Mouse (Mus musculus): Measurements from ENCODE around the gene Frmd4b. TPM values are rescaled to one million over a fixed set of nuclear protein-coding genes. Genes with fewer than 3 reads are reported as not detected.

Frmd4b gene
- total RNA-seq, 2 experiments from 2014 or later, result 21.6 to 24.3 TPM

DNA sequence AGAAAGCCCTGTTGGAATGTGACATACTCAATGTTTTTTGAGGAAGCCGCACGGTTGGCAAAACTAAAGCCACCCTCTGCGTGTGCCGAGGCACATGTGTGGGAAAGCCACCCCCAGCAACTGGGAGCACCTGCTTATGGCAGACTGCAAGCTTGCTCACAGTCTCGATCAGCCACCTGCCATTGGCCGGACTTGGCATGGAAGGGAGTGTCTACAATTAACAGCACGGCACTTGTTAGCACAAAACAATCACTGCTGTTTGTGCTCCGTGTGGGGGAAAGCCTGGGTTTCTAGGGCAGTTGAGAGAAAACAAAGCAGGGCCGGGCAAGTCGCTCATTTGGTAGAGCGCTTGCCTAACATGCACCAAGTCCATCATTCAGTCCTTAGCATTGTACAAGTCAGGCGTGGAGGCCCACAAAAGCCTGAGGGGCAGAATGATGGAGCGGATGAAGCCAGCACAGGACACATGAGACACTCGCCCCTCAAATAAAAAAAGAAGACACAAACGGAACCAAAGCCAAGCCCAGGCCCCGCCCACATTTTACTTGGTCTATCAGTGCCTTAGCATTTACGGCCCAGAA is 277.0 kb downstream of the Frmd4b start:
- no peak for DNase-seq
- intact Hi-C loops (cut with DNase I), result no loop called here

DNA sequence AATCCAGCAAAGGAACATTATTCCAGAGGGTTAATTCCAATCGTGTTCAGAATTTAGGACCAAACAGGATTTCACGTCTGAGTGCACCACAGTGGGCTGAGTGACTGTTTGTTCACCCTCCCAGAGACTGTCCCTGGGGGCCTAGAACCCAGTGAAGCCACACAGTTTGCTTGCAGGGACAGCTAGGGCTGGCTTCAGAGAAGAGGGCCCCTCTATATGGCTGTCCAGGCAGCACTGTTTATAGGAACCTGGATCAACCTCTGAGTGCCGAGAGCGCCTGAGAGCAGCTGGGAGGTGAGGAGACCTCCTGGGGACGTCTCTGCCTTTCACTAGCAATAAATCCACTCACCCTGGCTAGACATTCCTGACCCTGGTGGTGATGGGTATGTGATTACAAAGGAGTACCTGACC is 278.1 kb downstream of the Frmd4b start:
- DNase-seq, result no peak
- intact Hi-C loops (cut with DNase I), result no loop called here

DNA sequence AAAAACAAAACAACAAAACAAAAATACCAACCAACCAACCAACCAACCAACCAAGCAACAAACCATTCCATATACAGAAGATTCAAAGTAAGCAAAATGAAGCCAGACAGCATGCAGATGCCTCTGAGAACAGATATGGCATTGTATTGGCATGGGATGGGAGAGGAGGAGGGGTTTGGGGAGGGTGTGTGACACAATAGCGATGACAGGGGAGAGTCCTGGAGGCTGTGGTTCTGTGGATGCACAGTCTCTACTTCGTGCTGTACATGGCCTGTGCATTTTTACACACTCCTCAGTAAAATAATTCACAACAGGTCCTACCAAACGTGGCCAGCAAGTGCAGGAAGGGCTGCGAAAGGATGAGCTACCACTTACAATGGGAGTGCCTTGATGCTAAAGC is 278.5 kb downstream of the Frmd4b start:
- DNase-seq, result no peak
- intact Hi-C loops (cut with DNase I), result no loop called here

DNA sequence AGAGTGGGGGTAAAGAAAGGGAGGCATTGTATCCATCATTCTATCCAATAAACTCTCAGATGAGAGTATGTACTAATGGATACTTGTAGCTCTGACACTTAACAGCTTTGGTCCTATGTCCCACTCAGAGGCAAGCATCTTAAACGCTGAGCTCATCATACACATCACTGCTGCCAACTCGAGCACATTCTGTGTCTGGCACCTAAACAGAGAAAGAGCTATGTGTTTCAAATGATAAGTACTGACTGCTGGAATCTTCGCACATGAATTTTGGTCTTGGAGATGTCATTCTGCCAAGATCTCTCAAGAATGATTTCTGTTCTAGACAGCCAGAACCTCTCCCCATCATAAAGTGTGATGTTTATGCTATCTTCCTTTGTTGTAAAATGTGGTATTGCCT is 284.0 kb downstream of the Frmd4b start:
- DNase-seq, result no peak
- intact Hi-C loops (cut with DNase I), result no loop called here

DNA sequence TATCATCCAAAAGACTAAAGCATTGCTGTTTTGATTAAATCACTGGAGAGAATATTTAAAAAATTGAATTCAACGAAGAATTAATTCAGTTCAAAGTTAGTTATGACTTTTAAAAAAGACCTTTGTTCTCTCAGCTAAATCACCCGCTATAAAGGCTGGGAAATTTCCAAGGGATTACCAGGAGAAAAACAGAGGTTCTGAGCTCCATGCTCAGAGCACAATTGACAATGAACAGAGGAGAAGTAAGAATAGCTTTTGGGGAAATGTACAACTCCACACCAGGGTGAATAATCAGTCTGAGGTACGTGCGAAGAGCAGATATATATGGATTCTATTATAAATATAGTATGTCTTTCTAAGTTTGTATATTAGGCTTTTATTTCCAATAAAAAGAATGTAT is 293.4 kb downstream of the Frmd4b start:
- intact Hi-C loops (cut with DNase I), result no loop called here

DNA sequence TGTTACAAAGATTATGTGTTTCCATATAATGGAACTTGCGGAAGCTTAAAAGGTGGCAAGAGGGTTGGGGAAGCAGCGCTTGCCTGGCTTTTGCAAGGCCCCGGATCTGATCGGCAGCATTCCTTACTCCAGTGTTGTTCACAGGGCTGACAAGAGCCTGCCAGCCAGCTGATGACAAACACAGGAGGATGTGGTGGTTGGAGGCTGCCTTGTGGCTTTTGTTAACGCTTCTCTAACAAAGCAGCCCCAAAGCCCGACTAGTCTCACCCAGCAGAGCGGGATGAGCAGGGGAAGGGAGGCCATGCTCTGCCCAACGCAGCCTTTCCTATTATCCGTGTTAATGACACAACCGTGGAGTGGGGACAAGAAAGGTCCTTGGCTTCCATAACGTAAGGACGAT is 295.2 kb downstream of the Frmd4b start:
- intact Hi-C loops (cut with DNase I), result no loop called here
- DNase-seq, result no peak

More for the DNA sequence above, 293.4 kb downstream of the Frmd4b start:
- no peak for DNase-seq

DNA sequence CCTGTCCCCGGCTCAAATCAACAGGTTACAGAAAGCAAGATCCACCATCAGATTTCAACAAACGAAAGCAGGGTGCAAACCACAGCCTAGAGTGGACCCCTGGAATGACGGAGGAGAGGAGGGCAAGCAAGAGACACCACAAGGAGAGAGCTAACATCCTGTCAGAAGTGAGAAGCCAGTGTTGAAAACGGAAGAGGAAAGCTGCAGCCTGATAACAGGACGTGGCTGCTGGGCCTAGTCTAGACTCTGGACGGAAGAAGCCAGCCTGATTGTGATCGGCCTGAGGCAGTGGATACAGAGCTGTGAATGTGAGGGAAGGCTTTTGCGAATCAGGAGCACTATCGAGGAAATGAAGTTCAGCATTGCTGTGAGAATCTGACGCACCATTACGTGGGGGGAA is 296.2 kb downstream of the Frmd4b start:
- intact Hi-C loops (cut with DNase I), result no loop called here
- DNase-seq, result peak in 1 of 2 experiments; percentile 19

DNA sequence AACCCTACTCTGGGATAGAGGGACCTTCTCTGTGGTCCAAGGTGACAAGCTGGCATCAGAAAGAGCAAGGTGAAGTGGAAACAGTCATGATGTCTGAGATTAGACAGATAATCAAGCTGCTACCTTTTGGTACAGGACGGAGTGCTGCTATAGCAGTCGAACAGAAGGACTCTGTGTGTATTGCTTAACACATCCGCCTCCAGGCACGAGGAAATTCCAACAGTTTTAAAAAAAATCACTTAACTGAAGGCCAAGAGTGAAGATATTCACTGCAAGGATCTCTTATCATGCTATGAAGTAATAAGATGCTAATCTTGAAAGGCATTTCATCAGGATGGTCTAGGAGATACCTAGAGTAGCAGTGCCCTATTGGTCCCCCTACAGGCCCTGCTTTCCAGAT is 298.3 kb downstream of the Frmd4b start:
- intact Hi-C loops (cut with DNase I), result no loop called here
- no peak for DNase-seq

DNA sequence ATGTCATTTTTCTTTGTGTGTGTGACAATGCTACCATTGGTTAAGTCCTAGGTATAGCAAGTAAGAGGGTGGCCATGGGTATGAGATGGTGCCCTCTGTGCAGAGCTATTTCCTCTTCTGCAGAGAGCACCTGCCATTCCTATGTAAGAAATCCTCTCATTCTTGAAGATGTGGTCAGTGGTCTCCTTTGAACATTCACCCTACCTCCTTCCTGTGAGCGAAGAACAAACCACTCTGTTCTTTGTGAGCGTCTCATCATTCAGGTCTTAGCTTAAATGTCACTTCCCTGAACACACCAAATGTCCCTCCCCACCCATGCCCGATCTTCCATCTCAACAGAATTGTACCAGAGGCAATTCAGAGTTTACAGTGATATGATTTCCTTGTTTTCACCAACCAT is 299.4 kb downstream of the Frmd4b start:
- intact Hi-C loops (cut with DNase I), result no loop called here

DNA sequence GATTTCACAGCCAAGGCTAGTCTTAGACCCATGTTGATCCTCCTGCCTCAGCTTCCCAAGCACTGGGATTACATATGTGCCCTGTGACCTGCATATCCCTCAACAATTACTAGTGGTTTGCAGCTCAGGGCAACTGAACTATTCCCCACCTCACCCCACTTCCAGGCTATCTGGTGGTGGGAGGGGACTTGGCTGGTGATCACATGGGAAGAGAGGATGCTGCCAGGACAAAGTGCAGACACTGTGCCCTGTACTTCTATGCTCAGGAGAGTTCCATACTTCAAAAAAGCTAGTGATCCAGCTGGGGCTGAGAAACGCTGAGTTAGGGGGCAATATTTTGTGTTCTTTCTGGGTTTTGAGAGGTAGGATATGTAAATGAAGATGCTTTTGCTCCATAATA is 300.6 kb downstream of the Frmd4b start:
- no peak for DNase-seq
- intact Hi-C loops (cut with DNase I), result no loop called here

More for the DNA sequence above, 299.4 kb downstream of the Frmd4b start:
- no peak for DNase-seq

DNA sequence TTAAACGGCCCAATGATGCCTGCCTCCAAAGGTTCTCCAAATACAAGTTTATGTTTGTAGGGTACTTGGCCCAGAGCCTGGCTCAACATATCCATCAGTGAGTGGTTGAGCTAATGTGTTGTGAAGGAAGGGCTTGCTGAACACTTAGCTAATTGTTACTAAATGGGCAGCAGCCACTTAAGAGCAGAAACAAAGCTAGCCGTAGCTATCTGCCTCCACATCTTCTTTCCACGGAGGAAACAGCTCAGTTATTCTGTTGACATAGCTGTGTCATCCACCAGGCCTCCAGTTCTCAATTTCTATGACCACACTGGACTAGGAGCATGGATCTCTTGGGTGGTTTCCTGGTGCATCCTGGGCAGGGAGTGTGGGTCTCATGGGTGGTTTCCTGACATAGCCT is 302.0 kb downstream of the Frmd4b start:
- DNase-seq, result no peak
- intact Hi-C loops (cut with DNase I), result no loop called here

DNA sequence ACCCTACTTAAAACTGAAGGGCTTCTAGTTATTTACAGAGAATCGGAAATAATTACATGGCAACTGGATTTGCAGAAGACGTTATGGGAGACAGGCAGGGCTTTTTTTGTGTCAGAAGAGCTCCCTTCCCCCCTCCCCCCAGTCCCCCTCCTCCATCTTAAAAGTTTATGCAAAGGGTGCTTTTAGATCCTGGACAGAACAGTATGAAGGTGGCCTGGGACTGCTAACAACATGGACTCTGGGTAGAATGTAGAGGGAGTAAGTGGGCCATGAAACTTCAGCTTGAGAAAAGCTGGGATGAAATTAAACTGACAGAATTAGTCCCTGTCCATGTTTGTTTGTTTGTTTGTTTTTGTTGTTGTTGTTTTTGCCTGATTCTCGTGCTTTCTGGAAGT is 304.8 kb downstream of the Frmd4b start:
- intact Hi-C loops (cut with DNase I), result loop anchor here (5.0 kb wide), 1 partner anchor 40 kb away; no protein-coding TSS in a partner anchor
- DNase-seq, result no peak

DNA sequence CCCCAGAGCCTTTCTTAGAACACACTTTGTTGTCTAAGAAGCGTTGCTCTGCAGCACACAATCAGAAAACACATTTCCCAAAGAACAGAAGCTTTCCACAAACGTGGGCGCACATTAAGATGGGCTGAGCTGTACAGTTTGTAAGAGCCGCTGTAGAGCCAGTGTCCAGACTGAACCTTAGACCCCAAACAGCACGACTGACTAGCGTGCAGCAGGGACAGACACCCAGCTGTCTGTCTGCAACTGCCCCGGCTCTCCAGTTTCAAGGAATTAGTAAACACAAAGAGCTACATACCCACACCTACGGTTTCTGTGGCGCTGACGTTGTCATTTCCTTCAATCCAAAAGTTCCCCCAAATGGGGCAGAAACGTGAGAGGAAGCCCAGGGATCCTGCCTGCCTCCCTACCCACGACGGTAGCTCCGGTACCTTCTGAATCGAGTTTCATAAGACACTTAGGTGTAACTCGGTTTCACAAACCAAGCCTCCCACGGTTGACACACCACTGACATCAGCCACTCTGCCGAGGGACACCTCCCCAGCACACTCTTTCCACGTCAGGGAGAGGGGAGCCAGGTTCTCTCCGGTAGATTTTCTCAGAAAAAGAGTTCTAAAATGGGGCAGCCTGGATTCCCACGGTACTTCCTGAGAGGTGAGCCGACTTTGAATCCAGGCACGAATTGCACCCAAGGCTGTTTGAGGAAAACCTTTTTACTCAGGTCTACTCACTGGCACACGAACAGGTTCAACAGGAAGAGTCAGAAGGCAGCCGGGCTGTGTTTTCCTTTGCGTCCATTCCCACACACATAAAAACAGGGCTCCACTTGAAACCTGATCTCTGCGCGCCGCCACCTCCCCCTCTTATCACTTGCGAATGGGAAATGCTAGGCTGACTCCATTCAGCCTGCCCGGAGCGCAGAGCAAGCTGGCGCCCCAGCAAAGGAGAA is 305.5 kb downstream of the Frmd4b start:
- intact Hi-C loops (cut with DNase I), result loop anchor here (5.0 kb wide), 1 partner anchor 40 kb away; no protein-coding TSS in a partner anchor
- DNase-seq, result peak; percentile 71 to 72

DNA sequence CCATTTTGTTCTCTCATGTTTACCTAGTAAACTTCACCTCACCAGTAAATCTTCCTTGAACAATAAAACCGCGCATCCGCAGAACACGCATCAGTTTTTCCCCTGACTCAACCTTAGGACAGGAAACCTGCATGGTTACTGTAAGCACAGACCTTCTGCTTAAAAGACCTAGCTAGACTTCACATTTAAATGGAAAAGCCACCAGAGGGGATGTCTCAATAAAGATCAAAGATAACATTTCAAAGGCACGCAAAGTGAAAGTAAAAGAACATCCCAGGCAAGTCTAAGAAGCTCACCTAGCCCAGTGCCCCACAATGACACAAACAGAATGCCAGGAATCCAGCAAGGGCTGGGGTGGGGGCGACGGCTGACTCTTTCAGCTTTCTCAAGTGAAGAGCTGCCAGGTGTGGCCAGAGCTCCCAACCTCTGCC is 306.4 kb downstream of the Frmd4b start:
- peak in 1 of 2 experiments; percentile 31 for DNase-seq
- intact Hi-C loops (cut with DNase I), result loop anchor here (5.0 kb wide), 1 partner anchor 41 kb away; no protein-coding TSS in a partner anchor

DNA sequence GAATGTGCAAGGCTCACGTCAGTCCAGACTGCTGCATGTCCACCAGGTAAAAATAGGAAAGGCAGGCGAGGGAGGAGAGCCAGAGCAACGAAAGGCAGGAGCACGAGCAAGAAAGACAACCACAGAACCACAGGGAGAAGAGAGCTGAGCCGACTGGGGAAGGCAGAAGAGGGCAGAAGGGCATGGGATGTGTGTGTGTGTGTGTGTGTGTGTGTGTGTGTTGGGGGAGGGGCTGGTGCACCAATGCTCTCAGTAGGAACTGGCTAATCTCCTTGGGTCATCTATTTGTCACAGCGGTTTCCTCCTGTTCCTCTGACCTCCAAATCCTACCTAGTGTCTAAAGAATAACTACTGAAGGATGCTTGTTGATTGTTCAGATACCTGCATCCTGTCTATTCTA is 308.2 kb downstream of the Frmd4b start:
- no peak for DNase-seq
- intact Hi-C loops (cut with DNase I), result no loop called here

DNA sequence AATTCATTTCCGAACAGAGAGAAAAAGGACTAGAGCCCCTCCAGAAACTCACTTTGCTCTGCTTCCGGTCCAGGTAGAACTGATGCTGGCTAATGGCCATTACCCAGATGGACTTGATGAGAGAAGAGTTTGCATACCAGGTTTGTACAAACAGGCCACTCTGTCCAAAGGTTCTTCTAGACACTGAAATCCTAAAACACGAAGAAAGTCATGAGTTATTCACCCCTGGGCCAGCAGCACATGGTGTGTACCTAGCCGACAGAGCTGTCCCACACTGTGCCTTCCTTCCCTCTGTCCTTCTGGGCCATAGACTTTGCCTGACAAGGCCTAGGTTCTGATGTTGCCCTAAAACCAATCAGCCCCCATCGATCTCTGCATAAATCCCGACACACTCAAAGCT is 308.8 kb downstream of the Frmd4b start:
- no peak for DNase-seq
- intact Hi-C loops (cut with DNase I), result no loop called here

DNA sequence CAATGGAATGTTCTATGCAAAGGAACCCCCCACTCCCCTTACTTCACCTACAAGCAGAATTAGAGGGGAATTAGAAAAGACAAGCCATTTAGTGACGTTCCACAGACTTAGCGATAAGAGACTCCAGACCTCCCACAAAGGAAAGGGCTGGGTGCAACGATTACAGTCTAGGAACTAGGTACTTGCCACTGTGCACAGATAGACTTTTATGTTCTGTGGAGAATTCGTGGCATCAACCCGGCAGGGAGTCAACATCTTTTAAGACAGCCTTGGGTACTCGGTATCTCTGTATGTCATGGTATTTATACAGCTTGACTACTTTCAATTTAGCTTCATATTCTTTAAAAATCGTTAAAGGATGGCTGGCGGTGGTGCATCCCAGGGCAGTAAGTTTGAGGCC is 310.1 kb downstream of the Frmd4b start:
- DNase-seq, result no peak
- intact Hi-C loops (cut with DNase I), result no loop called here

DNA sequence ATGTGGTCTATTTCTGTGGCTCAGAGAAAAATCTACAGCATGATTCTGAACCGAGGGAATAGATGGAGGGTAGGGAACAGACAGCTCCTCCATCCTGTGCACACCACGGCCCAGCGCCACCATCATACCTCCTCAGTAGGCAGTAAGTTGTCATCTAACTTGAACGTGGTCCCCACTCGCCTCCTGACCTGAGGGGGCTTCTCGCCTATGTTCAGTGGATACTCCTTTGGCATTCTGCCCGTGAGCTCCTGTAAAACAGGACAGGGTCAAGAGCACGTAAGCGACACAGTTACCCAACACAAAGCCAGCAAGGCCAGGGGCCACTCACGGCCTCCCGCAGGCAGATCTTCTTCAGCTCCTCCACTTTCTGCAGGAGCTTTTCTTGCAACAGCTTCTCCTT is 311.0 kb downstream of the Frmd4b start:
- DNase-seq, result no peak
- intact Hi-C loops (cut with DNase I), result no loop called here

DNA sequence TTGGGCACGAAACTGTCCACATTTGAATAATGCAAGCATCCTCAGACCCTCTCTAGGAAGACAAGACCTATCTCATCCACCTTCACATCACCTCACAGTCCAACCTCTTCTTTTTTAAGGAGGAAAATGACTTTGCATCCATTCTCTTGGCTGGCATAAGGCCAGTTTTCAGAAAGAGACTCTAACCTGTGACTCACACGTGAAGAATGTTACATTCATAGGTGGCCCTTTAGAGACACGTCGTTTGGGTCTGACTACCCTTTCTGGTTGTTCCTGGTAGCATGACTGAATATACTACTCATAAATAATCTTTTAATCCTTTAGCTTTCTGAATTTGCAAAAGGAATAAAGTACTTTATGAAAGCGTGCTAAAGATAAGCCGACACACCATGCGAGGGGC is 311.9 kb downstream of the Frmd4b start:
- intact Hi-C loops (cut with DNase I), result no loop called here
- no peak for DNase-seq

DNA sequence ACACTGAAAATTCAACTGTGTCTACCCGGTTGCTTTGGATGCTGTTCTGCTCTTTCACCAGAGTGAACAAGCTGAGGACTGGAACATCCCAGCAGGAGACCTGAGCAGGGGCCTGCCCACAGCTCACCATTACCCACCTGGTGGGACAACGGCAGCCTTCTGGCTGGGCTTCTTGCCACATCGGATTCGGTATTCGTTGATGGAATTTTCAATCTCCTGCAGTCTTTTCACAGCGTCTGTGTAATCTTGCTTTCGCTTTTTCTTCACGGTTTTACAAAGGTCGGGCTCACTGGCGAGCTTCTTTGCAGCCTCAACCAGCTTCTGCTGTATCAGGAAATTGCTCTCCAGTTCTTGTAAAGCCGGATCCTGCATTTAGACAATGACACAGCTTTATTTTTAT is 312.3 kb downstream of the Frmd4b start:
- intact Hi-C loops (cut with DNase I), result no loop called here
- no peak for DNase-seq

DNA sequence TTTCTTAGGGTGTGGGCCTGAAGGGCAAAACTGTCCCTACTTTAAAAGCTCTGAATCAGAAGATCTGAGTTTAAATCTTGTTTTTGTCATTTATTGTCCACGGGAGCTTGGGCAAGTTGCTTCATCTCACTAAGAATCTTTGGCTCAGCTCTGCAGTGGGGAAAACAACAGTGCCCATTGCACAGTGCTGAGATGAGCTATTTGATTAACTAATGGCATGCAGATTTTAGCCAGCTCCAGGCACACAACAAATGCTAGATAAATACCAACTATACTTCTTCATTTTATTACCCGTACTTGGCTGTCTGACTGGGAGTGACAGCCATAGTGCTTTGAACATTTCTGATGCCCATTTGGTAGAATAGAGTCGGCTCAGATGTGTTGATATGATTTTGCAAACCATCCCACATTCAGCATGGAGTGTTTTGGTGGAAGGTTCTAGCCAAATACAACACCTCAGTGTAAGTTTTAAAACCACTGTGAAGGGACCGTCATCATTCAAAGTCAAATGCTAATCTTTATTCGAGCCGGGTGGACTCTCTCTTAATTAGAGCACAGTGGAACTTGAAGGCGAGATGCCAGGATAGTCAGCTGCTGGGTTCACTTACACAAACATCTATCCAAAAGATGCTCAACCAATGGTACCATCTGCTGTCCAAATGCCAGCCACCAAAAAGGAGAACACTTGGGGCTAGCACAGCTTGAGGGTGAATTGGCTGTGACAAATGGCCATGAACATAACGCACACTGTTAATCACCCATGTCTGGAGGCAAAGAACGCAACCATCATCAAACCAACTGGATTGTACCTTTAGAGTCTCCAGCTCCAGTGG is 313.8 kb downstream of the Frmd4b start:
- intact Hi-C loops (cut with DNase I), result no loop called here
- no peak for DNase-seq
